Mouse (Mus musculus) CH12.LX (cell line): ENCODE data around the gene Jak1.

Experiments
- CHD2 ChIP-seq: IDR thresholded peaks from 2 replicates; pipeline ENCODE4 v1.6.1; 2011; ENCODE audit warnings: low read length, improper control_type of control experiment
- CTCF ChIP-seq, 2 experiments: IDR thresholded peaks in 1 of 2; conservative IDR thresholded peaks in 1 of 2; 2 replicates each; pipeline ENCODE4 v1.5.1; 2011 to 2012; ENCODE audit warnings: low read depth in 2 of 2, low read length in 2 of 2, improper control_type of control experiment in 1 of 2, inconsistent platforms in 1 of 2, mild to moderate bottlenecking in 1 of 2, moderate library complexity in 1 of 2
- E2F4 ChIP-seq: IDR thresholded peaks from 2 replicates; pipeline ENCODE4 v1.6.1; 2011; ENCODE audit warnings: low read depth, low read length, improper control_type of control experiment; ENCODE audit not compliant: insufficient replicate concordance
- IRF4 ChIP-seq: IDR thresholded peaks from 2 replicates; pipeline ENCODE4 v1.6.1; 2014; ENCODE audit warnings: low read depth, mild to moderate bottlenecking, inconsistent platforms, low read length, improper control_type of control experiment
- JUND ChIP-seq: conservative IDR thresholded peaks from 2 replicates; pipeline ENCODE4 v1.6.1; 2011; ENCODE audit warnings: low read depth, low read length, improper control_type of control experiment
- MAX ChIP-seq: IDR thresholded peaks from 2 replicates; pipeline ENCODE4 v1.6.1; 2011; ENCODE audit warnings: low read length, improper control_type of control experiment
- NRF1 ChIP-seq: IDR thresholded peaks from 2 replicates; pipeline ENCODE4 v1.6.1; 2014; ENCODE audit warnings: low read depth, mild to moderate bottlenecking, inconsistent platforms, low read length, improper control_type of control experiment, moderate library complexity
- POLR2A ChIP-seq: IDR thresholded peaks from 2 replicates; pipeline ENCODE4 v1.6.1; 2011; ENCODE audit warnings: low read depth, mild to moderate bottlenecking, improper control_type of control experiment, low read length
- POLR2AphosphoS2 ChIP-seq: IDR thresholded peaks from 2 replicates; pipeline ENCODE4 v1.6.1; 2011; ENCODE audit warnings: low read depth, low read length, improper control_type of control experiment
- ZNF384 ChIP-seq: IDR thresholded peaks from 2 replicates; pipeline ENCODE4 v1.6.1; 2012; ENCODE audit warnings: low read depth, low read length, improper control_type of control experiment, inconsistent platforms

- TF ChIP-seq CTCF (conservative IDR thresholded peaks at IDR 0.05 in 1 of 2, IDR thresholded peaks at IDR 0.05 in 1 of 2; ENCODE audit: low read depth in 2 of 2, low read length in 2 of 2) (no peak), IRF4 (no peak), JUND (no peak), POLR2A (no peak), E2F4 (no peak), NRF1 (no peak), ZNF384 (no peak), MAX (no peak), CHD2 (no peak), POLR2AphosphoS2 (no peak)
Observed at GRCm38 (mm10) chr4:101186591-101186990, 78.5 kb downstream of the Jak1 start.
